Mouse (Mus musculus) colon, adult 2 months (tissue): ENCODE data around the gene Arg1. TPM values are rescaled to one million over a fixed set of nuclear protein-coding genes. Genes with fewer than 3 reads are reported as not detected.

Source experiments
- polyA plus RNA-seq: library from polyadenylated mRNA; depleted of rRNA; stranded (reverse); fragments of >200 nt; gene quantifications from 2 replicates; pipeline ENCODE4 v1.2.3, GENCODE M21; 2012; rRNA removed

Arg1 gene
- 0.24 and 0.38 TPM in 2 replicates for polyA plus RNA-seq

DNA sequence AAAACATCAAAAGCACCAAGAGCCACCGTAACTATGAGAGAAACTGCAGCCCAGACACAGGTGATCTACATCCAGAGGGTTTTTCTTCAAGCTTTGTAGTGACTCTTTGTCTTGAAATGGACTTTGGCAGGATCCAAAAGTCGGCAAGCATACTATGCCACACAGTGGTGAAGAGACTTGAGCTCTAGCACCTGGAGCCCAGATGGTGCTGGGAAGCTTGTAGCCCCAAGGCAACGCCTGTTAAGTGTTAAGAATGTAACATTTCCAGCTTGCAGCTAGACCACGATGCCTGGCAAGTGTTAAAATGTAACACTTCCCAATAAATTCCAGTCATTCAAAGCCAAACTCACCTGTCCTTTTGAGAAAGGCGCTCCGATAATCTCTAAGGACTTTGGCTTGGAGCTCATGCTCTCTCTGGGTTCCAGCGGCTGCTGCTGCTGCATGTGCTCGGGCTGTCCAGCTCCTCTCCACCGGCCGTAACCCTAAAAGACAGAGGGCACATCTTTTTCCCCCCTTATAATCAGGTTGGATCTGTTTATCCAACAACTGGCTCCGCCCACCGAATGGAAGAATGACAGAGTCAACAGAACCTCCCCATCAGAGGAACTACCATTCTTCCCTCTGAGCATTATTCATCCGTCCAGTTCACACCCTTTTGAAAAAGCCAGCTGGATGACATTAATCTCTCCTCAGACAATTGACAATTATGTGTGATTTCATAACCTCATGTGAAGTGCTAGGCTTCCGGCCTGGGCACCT, at the start of gene Arg1:
TSS of gene Arg1 (minus strand) at position 523 of the 759 bp plus-strand sequence.

GRCm38 (mm10) chr10:24869760-24870290, 57.5 kb downstream of the Arg1 start, which contains the start of gene Med23:
Med23 (plus strand) TSS chr10:24869986.

Other genes starting within 250 kb of the Arg1 start
- 3.4 and 5.5 TPM in 2 replicates for gene Enpp1, start 215.3 kb downstream of the Arg1 start, polyA plus RNA-seq
- 1.4 and 1.7 TPM in 2 replicates for gene Enpp3, start 84.7 kb downstream of the Arg1 start, polyA plus RNA-seq
- 14.2 and 14.5 TPM in 2 replicates for gene Med23, start 57.5 kb downstream of the Arg1 start, polyA plus RNA-seq